Mouse (Mus musculus) left cerebral cortex, adult 8-10 months (tissue): ENCODE results near the gene 1700029P11Rik. TPM values are rescaled to one million over a fixed set of nuclear protein-coding genes. Genes with fewer than 3 reads are reported as not detected.
A peak's percentile ranks its signal among the peaks of the same experiment; 100 is the strongest.
"Not testable (repeated sequence)": the region's sequence is repeated elsewhere in the genome, so short reads cannot be mapped to it uniquely, and the experiment has no call there.

Source experiments
- DNase-seq, 2 experiments: peaks; one replicate each; pipeline ENCODE4 v3.0.0; 2022; ENCODE audit warnings: low spot score in 2 of 2
- total RNA-seq, 4 experiments: library from RNA; stranded (reverse); gene quantifications; 2 replicates each; pipeline ENCODE4 v1.2.4; 2022

1700029P11Rik gene
- total RNA-seq, 4 experiments from 2014 or later: not detected

GRCm38 (mm10) chr15:81957598-81957997 lies 22.7 kb upstream of the 1700029P11Rik start:
- DNase-seq: peak in 1 of 2 experiments; percentile 47

- DNase-seq: no peak
These were observed 21.4 kb upstream of the 1700029P11Rik start for GRCm38 (mm10) chr15:81958906-81959305.

DNA sequence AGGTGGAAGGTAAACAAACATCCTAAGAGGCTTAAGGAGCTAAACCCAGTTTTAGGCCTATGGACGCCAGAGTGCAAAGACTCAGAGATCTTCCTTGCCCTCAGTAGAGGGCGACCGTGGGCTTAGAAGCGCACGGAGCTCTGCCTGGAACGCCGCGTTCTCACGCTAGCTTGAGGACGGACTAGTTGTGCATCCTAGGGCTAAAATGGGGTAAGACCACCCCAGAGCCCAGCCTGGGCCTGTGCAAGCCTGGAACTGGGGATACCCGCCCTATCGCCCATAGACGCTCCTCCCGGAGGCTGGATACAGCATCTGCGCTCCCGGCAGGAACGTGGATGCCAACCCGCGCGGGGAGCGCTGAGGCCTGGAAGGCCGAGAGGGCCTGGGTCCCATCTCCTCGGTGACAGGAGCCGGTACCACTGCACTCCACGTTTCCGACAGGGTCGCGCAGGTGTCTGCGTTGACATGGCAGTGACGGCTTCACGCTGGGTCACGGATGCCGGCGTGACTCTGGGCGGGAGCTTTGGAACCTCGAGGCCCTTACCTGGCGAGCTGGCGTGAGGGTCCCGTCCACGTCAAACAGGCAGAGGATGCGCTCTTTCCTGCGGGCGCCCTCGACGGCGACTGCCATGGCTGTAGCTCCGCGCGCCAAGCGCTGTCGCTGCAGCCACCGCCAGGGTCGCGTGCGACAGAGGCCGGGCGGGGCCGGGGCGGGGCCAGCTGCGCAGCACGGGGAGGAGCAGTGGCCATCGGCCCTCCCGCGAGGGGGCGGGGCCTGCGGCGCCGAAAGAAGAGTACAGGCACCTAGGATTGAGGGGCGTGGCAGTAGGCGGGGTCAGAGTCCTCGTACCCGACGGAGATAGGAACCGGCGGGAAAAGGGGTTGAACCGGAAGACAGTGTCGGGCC lies 19.9 kb upstream of the 1700029P11Rik start, which contains the start of gene Pmm1:
Pmm1 (minus strand) TSS at position 760 of the 907 bp plus-strand sequence.
- DNase-seq: peak; percentile 87 to 98

- DNase-seq: no peak
These were observed 19.3 kb upstream of the 1700029P11Rik start for GRCm38 (mm10) chr15:81961078-81961451.

GRCm38 (mm10) chr15:81964262-81964661 lies 16.1 kb upstream of the 1700029P11Rik start:
- no peak for DNase-seq

- no peak for DNase-seq
These were observed 15.3 kb upstream of the 1700029P11Rik start for GRCm38 (mm10) chr15:81964980-81965545.

- DNase-seq: no peak
These were observed 14.1 kb upstream of the 1700029P11Rik start for GRCm38 (mm10) chr15:81966062-81966829.

GRCm38 (mm10) chr15:81967821-81968220 lies 12.5 kb upstream of the 1700029P11Rik start:
- DNase-seq: no peak

DNA sequence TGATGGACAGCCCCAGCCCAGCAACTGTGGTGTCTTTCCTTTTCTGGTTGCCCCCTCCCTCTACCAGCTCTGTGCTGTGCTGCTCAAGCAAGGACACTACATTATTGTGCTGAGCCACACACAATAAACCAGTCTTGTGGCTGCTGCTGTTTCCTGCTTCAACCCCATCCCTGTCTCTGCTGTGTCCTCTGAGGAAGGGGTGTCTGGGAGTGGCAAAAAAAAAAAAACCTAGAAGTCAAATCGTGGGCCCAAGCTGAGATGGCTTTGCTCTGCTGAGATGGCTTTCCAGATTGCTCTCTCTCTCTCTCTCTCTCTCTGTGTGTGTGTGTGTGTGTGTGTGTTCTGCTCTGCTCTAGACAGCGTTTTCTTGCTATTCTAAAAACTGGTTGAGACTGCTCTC lies 11.9 kb upstream of the 1700029P11Rik start:
- no peak for DNase-seq

GRCm38 (mm10) chr15:81969173-81969572 lies 11.2 kb upstream of the 1700029P11Rik start:
- no peak for DNase-seq

- DNase-seq: not testable (repeated sequence)
These were observed 10.7 kb upstream of the 1700029P11Rik start for GRCm38 (mm10) chr15:81969635-81970034.

DNA sequence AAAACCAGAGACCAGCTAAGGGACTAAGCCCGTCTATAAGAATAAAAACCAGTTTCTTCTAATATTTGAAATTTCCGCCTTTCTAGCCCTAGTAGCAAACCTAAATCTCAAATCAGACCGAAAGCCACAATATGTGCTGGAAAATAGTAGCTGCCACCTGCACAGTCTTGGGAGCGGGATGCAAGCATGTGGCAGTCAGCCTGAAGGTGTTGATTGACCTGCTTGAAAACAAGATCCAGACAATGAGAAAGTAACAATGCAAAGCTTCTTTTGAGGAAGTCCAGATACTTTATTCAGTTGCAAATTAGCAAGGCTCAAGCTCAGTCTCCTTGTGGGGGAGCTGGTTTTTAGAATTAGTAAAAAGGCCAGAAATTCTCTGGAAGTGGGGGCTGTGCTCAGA lies 9.8 kb upstream of the 1700029P11Rik start:
- not testable (repeated sequence) for DNase-seq

GRCm38 (mm10) chr15:81975156-81975555 lies 5.2 kb upstream of the 1700029P11Rik start:
- DNase-seq: not testable (repeated sequence)

GRCm38 (mm10) chr15:81982173-81982572 lies 1.8 kb downstream of the 1700029P11Rik start:
- DNase-seq: no peak

DNA sequence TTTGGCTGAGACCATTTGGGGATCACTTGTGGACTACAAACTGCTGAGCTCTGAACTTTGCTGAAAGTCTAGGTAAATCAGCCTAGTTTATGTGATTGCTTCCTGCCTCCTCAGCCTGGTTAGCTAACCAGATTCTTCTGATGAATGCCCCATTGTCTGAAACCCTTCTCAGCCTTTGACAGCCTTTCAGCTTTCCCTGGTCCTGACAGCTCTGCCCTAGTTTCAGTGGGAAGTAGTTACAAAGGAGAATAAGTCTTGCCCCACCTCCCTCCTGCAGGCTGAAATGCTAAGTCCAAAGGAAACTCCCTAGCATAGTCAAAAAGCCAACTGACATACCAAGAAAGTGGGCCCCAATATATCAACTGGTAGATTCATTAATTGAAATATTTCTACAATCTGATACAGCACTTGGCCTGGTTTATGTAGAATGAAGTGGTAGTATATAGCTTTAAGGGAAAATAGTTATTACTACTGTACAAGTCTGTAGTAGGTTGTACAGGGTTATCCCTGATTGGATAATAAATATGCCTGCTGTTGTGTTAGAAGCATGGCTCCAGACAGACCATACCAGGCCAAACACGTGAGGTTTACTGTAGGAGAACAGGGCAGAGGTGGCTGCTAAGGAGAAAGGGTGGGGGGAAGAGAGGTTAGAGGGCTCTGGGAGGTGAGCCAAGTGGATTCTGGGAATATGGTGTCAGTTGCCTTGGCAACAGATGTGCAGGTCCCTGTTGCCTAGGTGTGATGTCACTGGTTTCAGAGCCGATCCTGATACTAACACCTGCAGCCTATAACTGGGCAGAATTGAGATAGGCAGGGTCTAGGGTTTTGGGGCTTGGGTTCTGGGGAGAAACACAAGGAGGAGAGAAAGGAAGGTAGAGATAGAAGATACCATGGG lies 5.2 kb downstream of the 1700029P11Rik start:
- DNase-seq: no peak

- no peak for DNase-seq
These were observed 7.3 kb downstream of the 1700029P11Rik start, which contains the start of gene Xrcc6 for GRCm38 (mm10) chr15:81987646-81988045. Xrcc6 (plus strand) TSS chr15:81987835.

DNA sequence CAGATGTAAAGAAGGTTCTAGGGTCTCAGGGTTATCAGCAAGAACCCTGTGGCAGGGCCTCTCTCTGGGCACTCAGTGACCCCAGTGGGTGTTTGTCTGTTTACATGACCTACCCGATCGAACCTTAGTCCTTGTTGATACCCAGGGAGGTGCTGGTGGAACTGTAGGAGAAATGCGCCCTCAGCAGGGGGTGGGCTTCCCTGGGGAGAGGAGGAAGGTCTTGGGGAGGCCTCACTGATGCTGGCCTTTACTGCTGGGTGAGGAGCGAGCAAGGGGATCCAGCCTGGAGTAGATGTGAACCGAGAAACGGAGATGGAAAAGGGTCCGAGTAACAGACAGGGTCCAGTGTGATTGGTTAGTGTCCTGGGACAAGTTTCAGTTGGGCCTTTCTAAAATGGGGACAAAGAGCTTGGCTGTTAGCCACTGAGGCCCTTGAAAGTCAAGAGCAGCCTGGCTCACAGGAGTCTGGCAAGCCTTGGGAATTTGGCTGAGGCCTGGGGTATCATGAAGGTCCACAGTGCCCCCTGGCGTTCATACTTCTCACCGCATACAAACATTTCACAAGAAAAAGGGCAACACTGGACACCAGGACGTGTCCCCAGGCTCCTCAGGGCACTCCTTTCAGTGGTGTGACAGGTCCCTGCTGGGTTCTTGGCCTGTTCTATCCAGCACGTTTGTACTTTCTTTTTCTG lies 9.2 kb downstream of the 1700029P11Rik start:
- DNase-seq: peak; percentile 74 to 78

- DNase-seq: no peak
These were observed 10.2 kb downstream of the 1700029P11Rik start for GRCm38 (mm10) chr15:81990549-81990948.

DNA sequence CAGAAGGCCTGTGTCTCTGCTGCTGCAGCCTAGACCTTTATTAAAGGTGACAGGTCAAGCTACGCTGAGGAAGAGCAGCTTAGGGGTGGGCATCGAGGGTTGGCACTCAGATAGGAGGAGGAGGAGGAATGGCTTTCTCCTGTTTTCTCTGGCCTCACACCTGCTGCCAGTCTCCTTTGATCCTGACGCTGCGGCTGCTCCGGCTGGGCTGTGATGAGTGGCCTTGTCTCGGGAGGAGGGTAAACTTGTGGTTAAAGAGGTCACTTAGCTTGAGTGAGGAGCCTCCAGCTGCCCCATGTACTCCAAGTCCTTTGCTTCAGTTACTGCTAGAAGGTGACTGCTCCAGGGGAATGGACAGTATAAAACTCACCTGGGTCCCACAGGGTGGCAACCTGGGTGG lies 13.7 kb downstream of the 1700029P11Rik start:
- DNase-seq: no peak

DNA sequence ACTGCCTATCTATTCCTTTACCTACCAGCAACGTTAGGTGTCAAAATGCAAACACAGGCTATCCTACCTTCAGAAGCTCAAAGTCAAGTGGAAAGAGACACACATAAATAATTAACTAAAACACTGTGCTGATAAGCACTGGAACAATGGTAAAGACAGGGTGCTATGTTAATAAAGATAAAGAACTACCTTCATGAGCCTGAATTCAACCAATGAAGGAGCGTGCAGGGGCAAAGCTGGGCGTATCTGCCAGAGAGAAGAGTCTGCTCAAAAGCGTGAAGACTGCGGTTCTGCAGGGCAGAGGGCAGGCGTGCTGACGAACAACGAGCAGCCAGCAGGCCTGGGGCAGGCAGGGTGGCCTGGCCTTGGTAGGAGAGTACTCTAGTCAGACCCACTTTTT lies 23.9 kb downstream of the 1700029P11Rik start:
- DNase-seq: no peak
